ENCODE assay signal across 3 mouse cellular contexts in the genomic region with DNA sequence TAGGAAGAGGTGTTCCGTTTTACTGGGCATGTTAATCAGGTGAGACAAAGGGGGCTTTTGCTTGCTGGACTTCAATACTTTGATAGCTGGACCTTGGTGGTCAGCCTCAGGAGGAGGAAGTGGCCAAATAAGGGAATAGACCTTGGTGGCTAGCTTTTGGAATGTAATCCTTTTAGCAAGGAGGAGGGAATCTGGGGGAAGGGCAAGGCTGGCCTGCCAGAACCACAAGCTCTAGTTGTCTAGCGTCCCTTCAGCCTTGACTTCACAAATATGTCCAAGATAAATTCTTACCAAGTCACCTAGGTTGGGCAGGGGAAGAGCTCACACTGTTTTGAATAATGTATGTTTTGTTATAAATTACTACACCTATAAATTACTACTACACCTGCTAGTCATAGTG.
"Had no signal": no experiment of that assay in that cellular context is flagged by ENCODE, and none has a peak within 500 bp of the region (broad histone marks: within the 10 kb centered on the region; RNA-seq: fewer than 3 reads in every experiment).

No protein-coding gene starts in this region.

- DNase-seq: kidney, postnatal 4 days; right cerebral cortex, postnatal 4 days; spleen, adult 18-20 months had no signal
